Mouse (Mus musculus) ES-E14 (cell line): ENCODE measurements at regions not wholly inside any gene's neighbourhood (a gene's known extent, or its start where the extent isn't known, plus 50 kb on each side); places are given as distances from the start of the nearest gene placed in this dataset.

Experiments used
- DNase-seq: peaks from one replicate; pipeline ENCODE4 v3.0.0-alpha.2; 2013; ENCODE audit warnings: low read depth, low spot score
- H3K27ac ChIP-seq: 2 replicates; pipeline ENCODE4 v1.5.1; 2012; ENCODE audit warnings: low read depth, mild to moderate bottlenecking, low read length, moderate library complexity, mixed read lengths; ENCODE audit not compliant: poor library complexity, insufficient read depth, severe bottlenecking
- H3K36me3 ChIP-seq: 2 replicates; pipeline ENCODE4 v1.6.1; 2012; ENCODE audit warnings: mild to moderate bottlenecking, low read length, moderate library complexity, mixed read lengths; ENCODE audit not compliant: control insufficient read depth, poor library complexity, insufficient read depth, severe bottlenecking
- H3K4me1 ChIP-seq, 2 experiments: fragments of 150-350 bp in 1 of 2; sonication (generic) in 1 of 2; 2 replicates each; pipeline ENCODE4 v1.6.1; 2012; ENCODE audit warnings: low read length in 2 of 2, mild to moderate bottlenecking in 1 of 2, mixed read lengths in 1 of 2; ENCODE audit not compliant: control insufficient read depth in 2 of 2, insufficient read depth in 2 of 2, poor library complexity in 1 of 2
- H3K4me3 ChIP-seq, 2 experiments: fragments of 150-350 bp in 1 of 2; sonication (generic) in 1 of 2; 2 replicates each; pipeline ENCODE4 v1.5.1; 2012; ENCODE audit warnings: low read length in 2 of 2, low read depth in 1 of 2, mild to moderate bottlenecking in 1 of 2, mixed read lengths in 1 of 2; ENCODE audit not compliant: insufficient read depth in 1 of 2, poor library complexity in 1 of 2, severe bottlenecking in 1 of 2
- H3K9ac ChIP-seq: 2 replicates; pipeline ENCODE4 v1.6.1; 2012; ENCODE audit warnings: low read depth, mild to moderate bottlenecking, low read length, mixed read lengths; ENCODE audit not compliant: poor library complexity, insufficient read depth, severe bottlenecking
- H3K9me3 ChIP-seq: fragments of 150-350 bp; sonication (generic); 2 replicates; pipeline ENCODE4 v1.6.1; 2012; ENCODE audit warnings: low read depth, mild to moderate bottlenecking, low read length; ENCODE audit not compliant: control insufficient read depth, insufficient read depth
- CHD2 ChIP-seq: IDR thresholded peaks from 2 replicates; pipeline ENCODE4 v1.6.1; 2014; ENCODE audit warnings: mild to moderate bottlenecking, low read depth, low read length, inconsistent platforms
- HCFC1 ChIP-seq: IDR thresholded peaks from 2 replicates; pipeline ENCODE4 v1.6.1; 2012; ENCODE audit warnings: low read length, inconsistent platforms, borderline replicate concordance; ENCODE audit not compliant: insufficient read depth
- MAFK ChIP-seq: IDR thresholded peaks from 2 replicates; pipeline ENCODE4 v1.6.1; 2014; ENCODE audit warnings: mild to moderate bottlenecking, low read depth, low read length, inconsistent platforms; ENCODE audit not compliant: insufficient read depth
- ZC3H11A ChIP-seq: IDR thresholded peaks from 2 replicates; pipeline ENCODE4 v1.6.1; 2012; ENCODE audit warnings: low read depth, mild to moderate bottlenecking, inconsistent platforms, low read length, borderline replicate concordance
- ZNF384 ChIP-seq: IDR thresholded peaks from 2 replicates; pipeline ENCODE4 v1.6.1; 2012; ENCODE audit warnings: low read depth, low read length, inconsistent platforms
- in situ Hi-C, 2 experiments: fragments of 600-800 bp; cut with MboI; formaldehyde crosslinking; loops; one replicate each; pipeline ENCODE4 v1.15.1; 2025; ENCODE audit warnings: low sequenced_read_pairs in 2 of 2, inconsistent platforms in 1 of 2; ENCODE audit not compliant: unreplicated experiment in 2 of 2

- in situ Hi-C loops = no loop called here
- H3K9ac ChIP-seq = no peak overlapping the region
- H3K4me1 ChIP-seq = no peaks in the 10 kb centered on the region
- H3K36me3 ChIP-seq = no peaks in the 10 kb centered on the region
- H3K27ac ChIP-seq = no peak overlapping the region
- H3K9me3 ChIP-seq = no peaks in the 10 kb centered on the region
- H3K4me3 ChIP-seq = no peak overlapping the region
- TF ChIP-seq MAFK (no peak), HCFC1 (no peak), ZNF384 (no peak), ZC3H11A (no peak), CHD2 (no peak)
- no peak for DNase-seq
Measured at GRCm38 (mm10) chr9:100404426-100404825, 82.2 kb downstream of the Il20rb start.

GRCm38 (mm10) chr9:100400366-100400765 lies 86.2 kb downstream of the Il20rb start:
- in situ Hi-C loops = no loop called here
- H3K27ac ChIP-seq = no peak overlapping the region
- DNase-seq = peak; percentile 71

GRCm38 (mm10) chr9:100396340-100396910 lies 90.2 kb downstream of the Il20rb start:
- Histone ChIP-seq H3K9ac (no peak overlapping the region), H3K4me1 (no peaks in the 10 kb centered on the region), H3K36me3 (no peaks in the 10 kb centered on the region), H3K4me3 (no peak overlapping the region), H3K9me3 (no peaks in the 10 kb centered on the region), H3K27ac (no peak overlapping the region)
- DNase-seq = no peak
- TF ChIP-seq CHD2 = no peak
- TF ChIP-seq HCFC1 = no peak
- no peak for TF ChIP-seq ZNF384
- in situ Hi-C loops = loop anchor here in 1 of 2 experiments (25.0 kb wide), 2 partner anchors 559 to 634 kb away; no protein-coding TSS in a partner anchor

More at GRCm38 (mm10) chr9:100400366-100400765, 86.2 kb downstream of the Il20rb start:
- Histone ChIP-seq H3K9ac (no peak overlapping the region), H3K36me3 (no peaks in the 10 kb centered on the region), H3K4me1 (no peaks in the 10 kb centered on the region), H3K9me3 (no peaks in the 10 kb centered on the region), H3K4me3 (no peak overlapping the region)
- TF ChIP-seq MAFK = no peak
- TF ChIP-seq ZC3H11A = peak; percentile 69; the same call in 1 of the 2 replicates
- no peak for TF ChIP-seq ZNF384

- DNase-seq = peak; percentile 78
- no peak overlapping the region for H3K9ac ChIP-seq
Measured at GRCm38 (mm10) chr9:100395711-100396110, 90.9 kb downstream of the Il20rb start.

GRCm38 (mm10) chr9:100394632-100395031 lies 92.0 kb downstream of the Il20rb start:
- no peak for DNase-seq
- Histone ChIP-seq H3K4me3 (no peak overlapping the region), H3K9ac (no peak overlapping the region), H3K9me3 (no peaks in the 10 kb centered on the region), H3K4me1 (no peaks in the 10 kb centered on the region), H3K36me3 (no peaks in the 10 kb centered on the region), H3K27ac (no peak overlapping the region)
- TF ChIP-seq MAFK (no peak), ZC3H11A (no peak), ZNF384 (no peak), HCFC1 (no peak), CHD2 (no peak)
- in situ Hi-C loops = loop anchor here in 1 of 2 experiments (25.0 kb wide), 2 partner anchors 557 to 632 kb away; no protein-coding TSS in a partner anchor

More at GRCm38 (mm10) chr9:100395711-100396110, 90.9 kb downstream of the Il20rb start:
- in situ Hi-C loops = loop anchor here in 1 of 2 experiments (25.0 kb wide), 2 partner anchors 558 to 633 kb away; no protein-coding TSS in a partner anchor
- no peak overlapping the region for H3K4me3 ChIP-seq
- no peak overlapping the region for H3K27ac ChIP-seq
- no peaks in the 10 kb centered on the region for H3K9me3 ChIP-seq
- H3K4me1 ChIP-seq = no peaks in the 10 kb centered on the region
- 0 out of 2 replicates have a peak, but pooled peaks have one; percentile 1 for TF ChIP-seq ZC3H11A
- TF ChIP-seq ZNF384 = no peak
- no peak for TF ChIP-seq CHD2
- no peak for TF ChIP-seq HCFC1
- H3K36me3 ChIP-seq = no peaks in the 10 kb centered on the region
